Mouse (Mus musculus) embryo, embryonic 11.5 days (tissue): ENCODE measurements around the gene Dnase1l3.
A peak's percentile ranks its signal among the peaks of the same experiment; 100 is the strongest.

Source experiments
- DNase-seq: peaks from one replicate; pipeline ENCODE4 v3.0.0-alpha.2; 2012; ENCODE audit warnings: low read depth, low spot score

Gene Dnase1l3

GRCm38 (mm10) chr14:7978183-7978582, 16.2 kb downstream of the Dnase1l3 start:
- DNase-seq, result no peak

GRCm38 (mm10) chr14:7977471-7977870, 16.9 kb downstream of the Dnase1l3 start:
- DNase-seq, result no peak

GRCm38 (mm10) chr14:7975177-7975576, 19.2 kb downstream of the Dnase1l3 start:
- DNase-seq, result no peak

- DNase-seq, result no peak
Observed at GRCm38 (mm10) chr14:7974643-7975042, 19.7 kb downstream of the Dnase1l3 start.

- no peak for DNase-seq
Observed at GRCm38 (mm10) chr14:7971889-7972493, 22.4 kb downstream of the Dnase1l3 start.

- DNase-seq, result peak; percentile 64
Observed at GRCm38 (mm10) chr14:7964219-7964889, 30.0 kb downstream of the Dnase1l3 start.

- DNase-seq, result no peak
Observed at GRCm38 (mm10) chr14:7963160-7963559, 31.2 kb downstream of the Dnase1l3 start.

- no peak for DNase-seq
Observed at GRCm38 (mm10) chr14:7962626-7963025, 31.7 kb downstream of the Dnase1l3 start.

- DNase-seq, result no peak
Observed at GRCm38 (mm10) chr14:7961714-7962113, 32.7 kb downstream of the Dnase1l3 start.

GRCm38 (mm10) chr14:7960616-7961015, 33.8 kb downstream of the Dnase1l3 start:
- DNase-seq, result no peak

GRCm38 (mm10) chr14:7957049-7957448, 37.3 kb downstream of the Dnase1l3 start, which contains the start of gene Gm45521:
TSS of gene Gm45521 (plus strand) at chr14:7957288.
- DNase-seq, result no peak

- DNase-seq, result no peak
Observed at GRCm38 (mm10) chr14:7956427-7956826, 37.9 kb downstream of the Dnase1l3 start.

GRCm38 (mm10) chr14:7954071-7954471, 40.3 kb downstream of the Dnase1l3 start:
- no peak for DNase-seq

- no peak for DNase-seq
Observed at GRCm38 (mm10) chr14:7952610-7953254, 41.6 kb downstream of the Dnase1l3 start.

GRCm38 (mm10) chr14:7951234-7951633, 43.1 kb downstream of the Dnase1l3 start:
- no peak for DNase-seq

GRCm38 (mm10) chr14:7945261-7945660, 49.1 kb downstream of the Dnase1l3 start:
- no peak for DNase-seq

GRCm38 (mm10) chr14:7944349-7945039, 49.9 kb downstream of the Dnase1l3 start:
- DNase-seq, result no peak

- DNase-seq, result no peak
Observed at GRCm38 (mm10) chr14:7943801-7944135, 50.6 kb downstream of the Dnase1l3 start.

- DNase-seq, result no peak
Observed at GRCm38 (mm10) chr14:7943101-7943800, 51.1 kb downstream of the Dnase1l3 start.

GRCm38 (mm10) chr14:7941413-7941812, 53.0 kb downstream of the Dnase1l3 start:
- DNase-seq, result no peak
